Mouse (Mus musculus): Measurements from ENCODE around the gene Mdga1.

- TF ChIP-seq POLR2A (IDR thresholded peaks at IDR 0.05; ENCODE audit: insufficient read length, low read depth), result no peak
- no peak for TF ChIP-seq SRF (IDR thresholded peaks at IDR 0.05; ENCODE audit: control insufficient read depth, insufficient read length, low read depth)
- no peak for TF ChIP-seq MYOG (IDR thresholded peaks at IDR 0.05; ENCODE audit: control insufficient read depth in 1 of 3, insufficient read depth in 1 of 3, insufficient read length in 2 of 3, low read depth in 2 of 3)
- no peak for TF ChIP-seq USF1 (IDR thresholded peaks at IDR 0.05; ENCODE audit: low read depth)
Measured at GRCm38 (mm10) chr17:29913301-29913965, 56.5 kb downstream of the Mdga1 start.
